Mouse (Mus musculus) lung, postnatal 10 days (tissue): Measurements from ENCODE around the gene Gpr3.

Experiments used
- DNase-seq: peaks from one replicate; pipeline ENCODE4 v3.0.0; 2021

The Gpr3 gene

GRCm38 (mm10) chr4:133211751-133212561 is at the start of gene Gpr3, which contains the start of gene Cd164l2:
TSS of gene Gpr3 (minus strand) at chr4:133212536.
TSS of gene Cd164l2 (plus strand) at chr4:133212131.
- no peak for DNase-seq

GRCm38 (mm10) chr4:133261641-133262374 is 49.5 kb upstream of the Gpr3 start:
- DNase-seq: no peak

- DNase-seq: no peak
Measured at GRCm38 (mm10) chr4:133257798-133258408, 45.6 kb upstream of the Gpr3 start.

GRCm38 (mm10) chr4:133257230-133257629 is 44.9 kb upstream of the Gpr3 start:
- no peak for DNase-seq

GRCm38 (mm10) chr4:133256820-133257219 is 44.5 kb upstream of the Gpr3 start:
- DNase-seq: no peak

GRCm38 (mm10) chr4:133255392-133255791 is 43.1 kb upstream of the Gpr3 start:
- DNase-seq: no peak

GRCm38 (mm10) chr4:133253412-133253811 is 41.1 kb upstream of the Gpr3 start:
- DNase-seq: no peak

GRCm38 (mm10) chr4:133252089-133252488 is 39.8 kb upstream of the Gpr3 start:
- no peak for DNase-seq

- peak; percentile 38 for DNase-seq
Measured at GRCm38 (mm10) chr4:133251214-133251613, 38.9 kb upstream of the Gpr3 start.

GRCm38 (mm10) chr4:133250609-133251008 is 38.3 kb upstream of the Gpr3 start:
- peak; percentile 88 for DNase-seq

GRCm38 (mm10) chr4:133247806-133248449 is 35.6 kb upstream of the Gpr3 start:
- DNase-seq: no peak

- DNase-seq: peak; percentile 66
Measured at GRCm38 (mm10) chr4:133247072-133247471, 34.7 kb upstream of the Gpr3 start.

- DNase-seq: no peak
Measured at GRCm38 (mm10) chr4:133244289-133244688, 32.0 kb upstream of the Gpr3 start.

- peak; percentile 51 for DNase-seq
Measured at GRCm38 (mm10) chr4:133243538-133243937, 31.2 kb upstream of the Gpr3 start.

- no peak for DNase-seq
Measured at GRCm38 (mm10) chr4:133242710-133243109, 30.4 kb upstream of the Gpr3 start.

- no peak for DNase-seq
Measured at GRCm38 (mm10) chr4:133241910-133242309, 29.6 kb upstream of the Gpr3 start.

- DNase-seq: peak; percentile 95
Measured at GRCm38 (mm10) chr4:133240934-133241908, 28.9 kb upstream of the Gpr3 start.

GRCm38 (mm10) chr4:133240490-133240921 is 28.2 kb upstream of the Gpr3 start, which contains the start of gene Map3k6:
TSS of gene Map3k6 (plus strand) at chr4:133240818.
- peak; percentile 93 for DNase-seq

- DNase-seq: no peak
Measured at GRCm38 (mm10) chr4:133237911-133238310, 25.6 kb upstream of the Gpr3 start.

GRCm38 (mm10) chr4:133235415-133235814 is 23.1 kb upstream of the Gpr3 start:
- DNase-seq: no peak

GRCm38 (mm10) chr4:133234771-133235170 is 22.4 kb upstream of the Gpr3 start:
- no peak for DNase-seq
